Mouse (Mus musculus) midbrain, embryonic 10.5 days (tissue): Measurements from ENCODE around the gene Slc7a3. TPM values are rescaled to one million over a fixed set of nuclear protein-coding genes. Genes with fewer than 3 reads are reported as not detected.
"Not testable (repeated sequence)": the region's sequence is repeated elsewhere in the genome, so short reads cannot be mapped to it uniquely, and the experiment has no call there.

Source experiments
- DNase-seq: peaks from one replicate; pipeline ENCODE4 v3.0.0-alpha.2; 2017; ENCODE audit warnings: low spot score
- H3K27ac ChIP-seq: fragments of 300-500 bp; sonication (generic); replicated peaks from 2 replicates; pipeline ENCODE4 v1.5.1; 2016; ENCODE audit warnings: mild to moderate bottlenecking
- H3K27me3 ChIP-seq: fragments of 300-500 bp; sonication (generic); 2 replicates; pipeline ENCODE4 v1.6.1; 2016; ENCODE audit warnings: low read depth, mild to moderate bottlenecking; ENCODE audit not compliant: poor library complexity, severe bottlenecking
- H3K36me3 ChIP-seq: fragments of 300-500 bp; sonication (generic); 2 replicates; pipeline ENCODE4 v1.6.1; 2016; ENCODE audit warnings: mild to moderate bottlenecking, moderate library complexity
- H3K4me1 ChIP-seq: fragments of 300-500 bp; sonication (generic); 2 replicates; pipeline ENCODE4 v1.6.1; 2016
- H3K4me3 ChIP-seq: fragments of 300-500 bp; sonication (generic); 2 replicates; pipeline ENCODE4 v1.5.1; 2016; ENCODE audit warnings: mild to moderate bottlenecking, moderate library complexity
- H3K9me3 ChIP-seq: fragments of 300-500 bp; sonication (generic); replicated peaks from 2 replicates; pipeline ENCODE4 v1.6.1; 2016; ENCODE audit warnings: mild to moderate bottlenecking
- WGBS: fragments of 180-500 bp; shearing (Covaris S2); methylation state at CpG from one replicate; pipeline ENCODE4 v1.1.7; 2016; 5-methylcytosine and 5-hydroxymethylcytosine counted together
- polyA plus RNA-seq: library from polyadenylated mRNA; unstranded; fragments of >200 nt; fragmentation: Nextera tagmentation; extraction: Ambion mirVana; gene quantifications from 2 replicates; pipeline ENCODE4 v1.2.1, GENCODE M21; 2016

Gene Slc7a3
- 0.50 and 0.86 TPM in 2 replicates for polyA plus RNA-seq

DNA sequence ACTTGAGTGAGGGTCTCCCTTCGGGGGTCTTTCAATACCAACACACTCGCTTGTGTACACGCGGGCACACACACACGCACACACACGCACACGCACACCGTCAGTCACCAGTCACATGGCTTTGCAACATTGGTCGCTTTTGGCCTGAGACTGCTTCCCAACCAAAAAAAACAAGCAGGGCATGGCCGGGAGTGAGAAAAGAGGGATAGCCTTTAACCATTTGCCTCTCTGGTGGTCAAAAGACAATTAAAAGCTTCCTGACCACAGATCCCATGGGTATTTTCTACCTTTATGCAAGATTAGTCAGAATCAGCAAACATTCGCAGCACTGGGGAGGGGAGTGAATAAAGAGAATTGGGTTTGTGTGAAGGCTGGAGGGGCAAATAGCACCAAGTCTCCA is at the start of gene Slc7a3:
TSS of gene Slc7a3 (minus strand) at position 101 of the 400 bp plus-strand sequence.
- peak within 1 kb of the TSS; percentile 51 for H3K4me3 ChIP-seq
- no peaks in the 10 kb centered on the region for H3K36me3 ChIP-seq
- DNase-seq = no peak
- H3K27ac ChIP-seq = no peak within 1 kb of the TSS
- 0 out of 2 replicates have a peak, but pooled peaks cover 6% of the 10 kb centered on the region for H3K4me1 ChIP-seq
- H3K27me3 ChIP-seq = peaks cover 51% of the 10 kb centered on the region
- WGBS = 42% methylated on average over 11 of the region's 11 CpGs
- H3K9me3 ChIP-seq = no peaks in the 10 kb centered on the region

DNA sequence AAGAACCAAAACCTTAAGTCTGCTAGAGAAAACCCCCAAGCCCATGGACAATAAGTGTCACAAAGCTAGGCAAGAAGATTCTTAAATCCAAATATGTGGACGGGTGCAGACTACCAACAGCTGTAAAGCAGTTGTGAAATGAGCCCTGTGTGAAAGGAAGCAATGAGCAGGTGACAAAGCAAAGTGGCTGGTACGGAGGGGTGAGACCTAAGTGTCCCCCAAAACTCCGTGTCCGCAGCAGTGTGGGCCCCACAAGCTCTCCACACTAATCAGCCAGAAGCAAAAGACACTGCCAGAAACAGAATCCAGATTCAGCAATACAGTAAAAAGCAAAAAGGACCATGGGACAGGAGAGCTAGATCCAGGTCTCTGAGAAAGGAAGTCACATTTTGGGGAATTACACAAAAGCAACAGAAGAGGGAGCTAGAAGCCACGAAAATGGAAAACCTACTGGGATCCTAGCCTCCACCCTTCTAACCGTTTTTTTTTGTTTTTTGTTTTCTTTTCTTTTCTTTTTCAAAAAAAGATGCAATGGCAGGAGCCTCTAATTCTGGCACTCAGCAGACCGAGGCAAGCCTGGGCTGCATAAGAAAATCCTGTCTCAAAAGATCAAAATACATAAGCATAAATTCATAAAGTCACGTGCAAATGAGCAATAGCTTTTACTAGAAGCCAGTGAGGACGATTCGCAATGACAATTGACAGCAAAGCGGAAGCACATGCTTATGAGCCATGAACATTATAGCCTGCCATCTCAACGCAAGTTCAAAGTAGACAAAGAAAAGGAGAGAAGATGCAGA is 46.4 kb upstream of the Slc7a3 start:
- Histone ChIP-seq H3K4me3 (no peak overlapping the region), H3K9me3 (no peaks in the 10 kb centered on the region), H3K36me3 (no peaks in the 10 kb centered on the region), H3K27me3 (0 out of 2 replicates have a peak, but pooled peaks cover 9% of the 10 kb centered on the region), H3K4me1 (no peaks in the 10 kb centered on the region), H3K27ac (peak overlapping the region; percentile 42; the same call in 1 of the 2 replicates)
- 55% methylated on average over 12 of the region's 12 CpGs for WGBS
- peak; percentile 12 for DNase-seq

DNA sequence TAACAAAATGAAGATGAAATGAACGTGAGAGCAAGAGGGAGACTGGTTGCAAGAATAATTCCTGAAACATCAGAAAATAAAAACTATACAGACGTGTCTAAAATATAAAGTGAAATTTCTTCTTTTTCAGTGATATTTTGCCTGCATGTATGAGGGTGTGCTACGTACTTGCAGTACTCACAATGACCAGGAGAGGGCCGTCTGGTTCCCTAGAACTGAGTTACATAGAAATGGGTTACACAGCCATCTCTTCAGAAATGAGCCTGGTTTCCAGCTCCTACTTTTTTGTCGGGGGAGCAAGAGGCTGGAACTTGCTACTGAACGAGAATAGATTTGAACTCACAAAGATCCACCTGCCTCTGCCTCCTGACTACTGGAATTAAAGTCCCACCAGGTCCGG is 45.2 kb upstream of the Slc7a3 start:
- H3K9me3 ChIP-seq = no peaks in the 10 kb centered on the region
- no peak overlapping the region for H3K4me3 ChIP-seq
- DNase-seq = peak; percentile 54
- H3K4me1 ChIP-seq = no peaks in the 10 kb centered on the region
- no peak overlapping the region for H3K27ac ChIP-seq
- no peaks in the 10 kb centered on the region for H3K36me3 ChIP-seq
- H3K27me3 ChIP-seq = 0 out of 2 replicates have a peak, but pooled peaks cover 13% of the 10 kb centered on the region
- WGBS = 28% methylated on average over 7 of the region's 7 CpGs

DNA sequence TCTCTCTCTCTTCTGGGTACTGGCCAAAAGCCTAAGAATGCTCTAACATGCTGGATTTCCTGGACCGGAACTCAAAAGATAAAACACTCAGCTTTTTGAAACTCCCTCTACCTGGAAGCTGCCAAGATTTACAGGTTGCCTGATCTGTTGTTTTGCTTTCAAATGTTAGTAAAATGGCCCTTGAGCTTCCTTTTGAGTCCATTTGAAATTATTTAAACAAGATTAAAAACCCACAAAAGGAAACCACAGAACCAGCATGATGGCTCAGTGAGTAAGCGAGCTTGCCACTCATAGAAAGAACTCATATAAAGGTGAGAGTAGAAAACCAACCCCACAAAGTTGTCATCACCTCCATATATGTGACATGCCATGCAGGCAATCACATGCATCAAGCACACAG is 42.7 kb upstream of the Slc7a3 start:
- 90% methylated on average over 2 of the region's 2 CpGs for WGBS
- DNase-seq = no peak
- H3K4me3 ChIP-seq = no peak overlapping the region

DNA sequence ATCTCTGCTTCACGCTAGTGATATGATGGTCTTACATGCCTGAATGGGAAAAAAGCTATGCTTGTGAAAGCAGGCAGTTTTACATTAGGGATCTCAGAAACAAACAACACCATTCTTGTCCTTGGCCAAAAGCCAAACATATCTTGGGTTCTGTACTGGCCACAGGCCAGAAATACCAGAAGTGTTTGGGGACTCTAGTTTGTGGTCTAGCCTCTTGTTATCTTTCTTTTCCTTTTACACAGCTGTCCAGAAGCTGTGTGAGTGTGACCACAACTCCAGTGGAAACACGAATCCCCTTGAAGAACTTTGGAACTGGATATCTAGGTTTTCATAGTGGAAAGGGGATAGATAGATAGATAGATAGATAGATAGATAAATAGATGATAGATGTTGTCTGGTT is 41.2 kb upstream of the Slc7a3 start:
- H3K4me1 ChIP-seq = no peaks in the 10 kb centered on the region
- H3K4me3 ChIP-seq = no peak overlapping the region
- 0 out of 2 replicates have a peak, but pooled peaks cover 9% of the 10 kb centered on the region for H3K27me3 ChIP-seq
- WGBS = 84% methylated on average over 2 of the region's 2 CpGs
- no peak overlapping the region for H3K27ac ChIP-seq
- DNase-seq = no peak
- H3K36me3 ChIP-seq = no peaks in the 10 kb centered on the region
- H3K9me3 ChIP-seq = no peaks in the 10 kb centered on the region

More for the DNA sequence above, 42.7 kb upstream of the Slc7a3 start:
- H3K27me3 ChIP-seq = 0 out of 2 replicates have a peak, but pooled peaks cover 9% of the 10 kb centered on the region
- no peaks in the 10 kb centered on the region for H3K9me3 ChIP-seq
- H3K4me1 ChIP-seq = no peaks in the 10 kb centered on the region
- no peak overlapping the region for H3K27ac ChIP-seq
- H3K36me3 ChIP-seq = no peaks in the 10 kb centered on the region

DNA sequence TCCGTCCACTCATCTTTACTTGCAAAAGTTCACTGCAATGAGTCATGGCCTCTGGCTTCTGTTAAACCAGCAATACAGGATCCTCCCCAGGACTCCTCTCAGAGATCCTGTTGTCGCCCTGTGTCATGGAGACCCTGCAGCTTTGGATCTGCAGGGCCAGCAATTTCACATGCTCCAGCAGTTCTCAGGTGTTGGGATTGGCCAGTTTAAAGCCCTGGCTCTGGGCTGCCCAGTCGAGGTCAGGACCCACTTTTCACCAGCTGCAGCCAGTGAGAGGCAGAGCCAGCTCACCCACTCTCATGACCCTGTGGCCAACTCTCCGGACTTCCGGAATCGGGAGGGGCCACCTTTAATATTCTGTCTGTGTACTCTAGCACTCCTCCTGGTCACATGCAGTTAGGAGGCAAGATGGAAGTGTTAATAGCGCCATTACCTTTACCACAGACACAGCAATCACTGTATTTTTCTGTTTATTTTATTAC is 40.7 kb upstream of the Slc7a3 start:
- Histone ChIP-seq H3K4me3 (no peak overlapping the region), H3K27ac (no peak overlapping the region), H3K9me3 (no peaks in the 10 kb centered on the region), H3K27me3 (0 out of 2 replicates have a peak, but pooled peaks cover 9% of the 10 kb centered on the region), H3K36me3 (no peaks in the 10 kb centered on the region), H3K4me1 (no peaks in the 10 kb centered on the region)
- no peak for DNase-seq
- WGBS = 81% methylated on average over 7 of the region's 7 CpGs

DNA sequence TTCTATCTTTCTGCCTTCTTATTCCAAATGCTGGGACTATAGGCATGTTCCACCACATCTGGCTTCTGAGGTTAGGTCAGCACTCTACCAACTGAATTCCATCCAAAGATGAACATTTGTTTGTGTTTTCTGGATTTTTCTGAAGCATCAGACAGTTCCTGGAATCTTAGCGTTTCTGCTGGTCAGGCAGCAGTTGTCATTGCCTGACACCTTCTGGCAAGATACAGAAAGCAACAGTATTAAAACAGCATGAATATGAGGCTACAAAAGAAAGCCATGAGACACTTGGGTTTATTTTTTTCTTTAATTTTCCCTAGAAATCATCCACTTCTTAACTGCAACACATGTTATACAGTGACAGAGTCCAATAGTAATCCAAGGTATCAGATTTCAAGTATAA is 34.7 kb upstream of the Slc7a3 start:
- Histone ChIP-seq H3K27ac (no peak overlapping the region), H3K36me3 (no peaks in the 10 kb centered on the region), H3K27me3 (no peaks in the 10 kb centered on the region), H3K4me1 (no peaks in the 10 kb centered on the region), H3K9me3 (no peaks in the 10 kb centered on the region), H3K4me3 (no peak overlapping the region)
- no peak for DNase-seq
- 63% methylated on average over 1 of the region's 1 CpGs for WGBS

DNA sequence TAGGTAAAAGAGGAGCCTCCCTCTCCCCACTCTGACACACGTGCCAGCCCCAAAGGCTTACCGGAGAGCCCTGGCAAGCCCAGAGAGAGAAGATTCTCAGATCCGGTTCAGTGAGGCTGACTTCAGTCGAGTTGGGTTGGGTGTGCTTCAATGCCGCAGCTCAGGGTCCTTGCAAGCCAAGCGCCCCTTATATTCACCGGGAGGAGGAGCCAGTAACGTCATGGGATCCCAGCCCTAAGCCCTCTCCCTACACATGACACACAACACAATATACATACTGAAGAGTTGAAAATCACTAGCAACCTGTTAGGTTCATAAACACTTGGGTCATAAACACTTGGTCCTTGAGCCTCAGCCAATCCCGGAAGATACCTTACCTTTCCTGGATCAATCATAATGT is 609 bp downstream of the Slc7a3 start:
- DNase-seq, H3K27ac ChIP-seq, H3K9me3 ChIP-seq, H3K4me1 ChIP-seq, H3K36me3 ChIP-seq: not testable (repeated sequence)
- peaks cover 51% of the 10 kb centered on the region for H3K27me3 ChIP-seq
- H3K4me3 ChIP-seq = peak overlapping the region; percentile 51
- 6% methylated on average over 9 of the region's 9 CpGs for WGBS

DNA sequence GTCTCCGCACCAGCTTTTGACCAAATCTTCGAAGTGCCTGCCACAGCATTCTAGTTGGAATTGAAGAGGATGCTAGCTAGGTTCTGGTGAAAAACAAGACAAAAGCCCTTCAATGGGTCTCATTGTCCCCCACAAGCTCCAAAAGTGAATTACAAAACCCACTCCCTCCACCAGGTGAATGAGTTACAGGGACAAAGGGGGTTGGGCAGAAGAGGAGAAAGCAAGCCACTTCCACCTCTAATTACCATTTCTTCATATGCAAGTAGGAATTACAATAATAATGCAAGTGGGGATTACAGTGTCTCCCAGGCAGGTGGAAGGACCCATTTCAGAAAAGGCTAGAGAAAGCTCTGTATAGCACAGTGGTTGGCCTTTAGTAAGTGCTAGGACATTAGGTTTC is 1.6 kb downstream of the Slc7a3 start:
- H3K27me3 ChIP-seq = peaks cover 51% of the 10 kb centered on the region
- H3K36me3 ChIP-seq = no peaks in the 10 kb centered on the region
- DNase-seq = no peak
- H3K4me3 ChIP-seq = no peak overlapping the region
- H3K9me3 ChIP-seq = no peaks in the 10 kb centered on the region
- no peak overlapping the region for H3K27ac ChIP-seq
- WGBS = 45% methylated on average over 2 of the region's 2 CpGs
- H3K4me1 ChIP-seq = 0 out of 2 replicates have a peak, but pooled peaks cover 6% of the 10 kb centered on the region

DNA sequence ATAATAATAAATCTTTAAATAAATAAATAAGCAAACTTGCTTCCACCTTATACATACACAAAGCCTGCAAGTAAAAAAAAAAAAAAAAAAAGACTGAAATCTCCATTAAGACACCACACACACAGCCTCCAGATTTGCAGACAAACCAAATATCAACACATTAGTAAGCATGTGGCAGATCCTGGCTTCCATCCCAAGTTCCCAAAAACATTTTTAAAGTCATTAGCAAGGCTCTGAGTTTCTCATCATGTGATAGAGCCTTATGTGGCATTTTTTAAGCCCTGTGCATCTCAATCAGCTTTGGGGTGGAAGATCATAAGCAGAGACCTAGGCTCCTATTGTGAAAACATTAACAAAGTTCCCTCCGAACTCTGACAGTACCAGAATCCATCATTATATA is 20.6 kb downstream of the Slc7a3 start:
- no peaks in the 10 kb centered on the region for H3K36me3 ChIP-seq
- H3K27me3 ChIP-seq = no peaks in the 10 kb centered on the region
- H3K4me1 ChIP-seq = no peaks in the 10 kb centered on the region
- WGBS = 80% methylated on average over 1 of the region's 1 CpGs
- H3K27ac ChIP-seq = no peak overlapping the region
- no peak overlapping the region for H3K4me3 ChIP-seq
- no peaks in the 10 kb centered on the region for H3K9me3 ChIP-seq
- no peak for DNase-seq

DNA sequence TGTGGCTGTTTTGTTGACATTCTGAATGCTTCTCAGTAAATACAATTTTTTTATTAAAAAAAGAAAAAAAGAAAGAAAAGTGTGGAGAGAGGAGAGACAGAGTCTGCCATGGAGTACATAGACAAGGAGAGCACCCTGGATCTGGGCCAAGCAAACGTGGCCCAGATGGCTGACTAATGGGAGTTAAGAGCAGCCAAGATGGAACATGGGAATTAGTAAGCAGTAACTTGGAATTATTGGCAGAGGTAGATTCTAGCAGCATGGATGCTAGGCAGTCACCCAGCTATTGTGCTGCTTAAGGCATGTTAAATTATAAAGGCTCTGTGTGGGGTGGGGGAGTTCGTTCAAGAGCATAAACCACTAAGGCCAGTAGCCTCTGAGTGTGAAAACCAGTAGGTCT is 22.3 kb downstream of the Slc7a3 start:
- no peak for DNase-seq
- Histone ChIP-seq H3K4me1 (no peaks in the 10 kb centered on the region), H3K27me3 (no peaks in the 10 kb centered on the region), H3K36me3 (no peaks in the 10 kb centered on the region), H3K27ac (no peak overlapping the region), H3K4me3 (no peak overlapping the region), H3K9me3 (no peaks in the 10 kb centered on the region)
- WGBS = 82% methylated on average over 2 of the region's 2 CpGs

DNA sequence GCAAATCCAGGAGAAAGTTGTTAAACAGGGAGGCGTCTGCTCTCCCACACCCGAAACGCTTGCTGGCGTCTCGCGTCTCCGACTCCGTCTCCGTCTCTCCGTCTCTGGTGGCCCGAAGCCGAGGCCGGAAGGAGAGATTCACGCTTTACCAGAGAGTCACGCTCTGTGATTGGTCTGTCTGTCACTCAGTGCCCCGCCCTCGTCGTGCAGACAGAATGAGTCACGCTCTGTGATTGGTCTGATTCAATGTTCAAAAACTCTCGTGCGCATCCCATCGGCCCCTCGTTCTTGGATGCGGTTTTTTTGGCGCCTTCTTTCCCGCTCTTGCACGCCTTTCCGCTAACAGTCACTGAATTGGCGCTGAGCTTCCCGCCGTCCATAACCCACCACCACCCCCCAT is 26.3 kb downstream of the Slc7a3 start, which contains the start of gene Tex11:
TSS of gene Tex11 (minus strand) at position 127 of the 400 bp plus-strand sequence.
- Histone ChIP-seq H3K27ac (no peak within 1 kb of the TSS), H3K4me1 (no peaks in the 10 kb centered on the region), H3K4me3 (no peak within 1 kb of the TSS), H3K9me3 (no peaks in the 10 kb centered on the region), H3K27me3 (no peaks in the 10 kb centered on the region), H3K36me3 (no peaks in the 10 kb centered on the region)
- WGBS = 86% methylated on average over 31 of the region's 31 CpGs
- DNase-seq = no peak
